Mouse (Mus musculus): ENCODE results near the gene Hsd11b1. TPM values are rescaled to one million over a fixed set of nuclear protein-coding genes. Genes with fewer than 3 reads are reported as not detected.
"Not testable (repeated sequence)": the region's sequence is repeated elsewhere in the genome, so short reads cannot be mapped to it uniquely, and the experiment has no call there.

The Hsd11b1 gene
- total RNA-seq (2021) = 10 to 100 TPM; 45.1 to 47.1 TPM

DNA sequence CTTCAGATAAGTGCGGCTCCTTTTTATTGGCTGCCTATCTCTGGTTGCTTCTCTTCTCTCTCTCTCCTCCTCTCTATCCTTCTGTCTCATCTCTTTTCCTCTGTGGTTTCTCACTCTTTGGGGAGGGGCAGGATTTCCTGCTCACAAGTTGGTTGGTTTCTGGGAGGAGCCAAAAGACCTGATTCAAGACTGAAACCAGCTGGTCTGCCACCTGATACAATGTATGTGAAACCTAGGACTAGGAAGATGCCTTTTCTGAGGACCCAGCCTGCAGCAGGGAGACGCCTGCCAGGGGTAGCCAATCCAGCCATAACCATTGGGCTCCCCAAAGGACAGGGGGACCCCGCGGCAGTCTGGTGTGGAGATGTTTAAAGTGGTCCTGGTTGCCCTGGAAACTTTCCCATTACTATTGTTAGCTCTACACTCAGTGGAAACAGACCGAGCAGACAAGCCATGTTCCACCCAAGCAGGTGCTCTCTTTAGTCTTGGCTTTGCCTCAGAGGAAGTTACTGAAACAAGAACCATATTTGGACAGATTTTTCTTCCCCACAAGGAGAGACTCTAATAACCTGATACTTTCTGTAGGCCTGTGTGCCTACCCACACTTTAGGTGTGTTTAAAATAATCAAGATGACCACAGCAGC lies at the start of gene Hsd11b1:
Hsd11b1 (minus strand) TSS at position 121 of the 644 bp plus-strand sequence.
- no peak for DNase-seq

GRCm38 (mm10) chr1:193311596-193311995 lies 47.7 kb upstream of the Hsd11b1 start:
- DNase-seq = no peak

GRCm38 (mm10) chr1:193310519-193311085 lies 46.7 kb upstream of the Hsd11b1 start:
- DNase-seq = no peak

- no peak for DNase-seq
Observed at GRCm38 (mm10) chr1:193309785-193310518, 46.1 kb upstream of the Hsd11b1 start.

- no peak for DNase-seq
Observed at GRCm38 (mm10) chr1:193306832-193307231, 43.0 kb upstream of the Hsd11b1 start.

DNA sequence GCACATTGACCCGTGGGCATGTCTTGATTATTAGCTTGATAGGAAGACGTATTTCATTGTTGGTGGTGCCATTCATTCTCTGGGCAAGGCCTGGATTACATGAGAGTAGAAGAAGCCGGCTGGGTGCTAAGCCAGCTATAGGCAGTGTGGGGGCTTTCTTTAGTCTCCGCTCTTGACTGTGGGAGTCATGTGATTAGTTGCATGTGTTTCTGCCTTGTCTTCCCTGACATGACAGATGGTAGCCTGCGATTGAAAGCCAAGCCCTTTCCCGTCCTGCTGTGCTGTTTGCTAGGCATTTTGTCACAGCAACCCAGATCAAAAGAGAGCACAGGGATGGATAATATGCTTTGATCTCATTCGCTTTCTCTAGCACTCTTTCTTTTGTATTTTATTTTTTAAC lies 41.5 kb upstream of the Hsd11b1 start:
- peak in 1 of 2 experiments; percentile 41 for DNase-seq

- DNase-seq = no peak
Observed at GRCm38 (mm10) chr1:193303096-193303495, 39.2 kb upstream of the Hsd11b1 start.

DNA sequence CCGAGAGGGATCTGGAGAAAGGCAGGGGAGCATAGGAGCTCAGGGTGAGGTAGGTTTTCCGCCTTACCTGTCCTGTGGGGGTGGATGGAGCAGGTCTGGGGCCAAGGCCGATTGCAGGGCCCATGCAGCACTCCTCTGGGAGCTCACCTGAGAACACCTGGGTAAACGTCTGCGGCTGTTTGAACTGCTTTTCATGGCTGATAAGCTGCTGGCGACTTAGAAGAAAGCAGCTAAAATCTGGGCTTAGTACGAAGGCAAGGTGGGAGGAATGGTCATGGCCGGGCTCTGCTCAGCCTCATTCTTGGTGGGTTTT lies 38.2 kb upstream of the Hsd11b1 start:
- no peak for DNase-seq

- no peak for DNase-seq
Observed at GRCm38 (mm10) chr1:193301216-193302092, 37.6 kb upstream of the Hsd11b1 start.

DNA sequence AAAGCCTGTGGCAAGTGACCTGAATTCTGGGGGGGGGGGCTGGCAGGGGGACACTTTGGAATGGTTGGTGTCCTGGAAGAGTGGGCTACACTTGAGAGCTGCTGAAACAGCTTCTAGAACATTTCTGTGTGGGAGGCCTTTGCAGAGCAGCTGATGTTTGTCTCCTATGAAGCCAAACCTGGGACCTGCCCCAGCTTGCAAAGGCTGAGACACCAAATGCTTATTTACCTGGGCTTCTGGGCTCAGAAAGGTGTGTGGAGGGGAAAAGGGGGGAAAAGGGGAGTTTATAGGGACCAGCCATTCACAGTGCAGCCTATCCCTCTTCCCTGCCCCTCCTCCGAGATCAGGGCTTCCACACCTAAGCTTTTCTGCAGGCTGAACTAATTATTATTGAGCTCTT lies 36.1 kb upstream of the Hsd11b1 start:
- DNase-seq = no peak

DNA sequence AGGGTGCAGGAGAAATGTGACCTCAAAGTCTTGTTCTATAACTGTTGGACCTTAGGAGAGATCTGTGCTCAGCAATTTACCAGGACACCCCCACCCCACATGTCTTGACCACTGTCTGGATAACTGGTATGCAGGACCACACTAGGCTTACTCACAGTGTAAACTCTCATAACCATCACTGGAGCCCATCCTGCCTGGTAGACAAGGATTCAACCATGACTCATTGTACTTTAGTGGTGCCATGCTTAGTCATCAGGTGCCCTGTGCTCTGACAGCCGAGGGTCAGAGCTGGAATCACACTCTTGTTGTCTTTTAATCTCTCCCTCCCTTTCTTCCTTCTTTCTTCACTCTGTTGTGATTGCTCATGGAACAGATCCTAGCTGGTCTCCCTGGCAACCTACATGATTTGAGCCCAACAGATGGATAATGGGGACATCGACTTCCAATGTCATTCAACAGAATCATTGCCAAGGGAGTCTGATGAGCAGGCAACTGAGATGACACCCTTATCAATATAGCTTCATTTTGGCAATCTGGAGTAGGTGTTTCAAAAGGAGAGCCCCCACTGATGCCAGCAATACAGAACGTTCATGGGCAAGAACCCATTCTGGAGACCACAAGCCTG lies 34.4 kb upstream of the Hsd11b1 start:
- DNase-seq = peak; percentile 25 to 26

- DNase-seq = no peak
Observed at GRCm38 (mm10) chr1:193295920-193296319, 32.0 kb upstream of the Hsd11b1 start.

DNA sequence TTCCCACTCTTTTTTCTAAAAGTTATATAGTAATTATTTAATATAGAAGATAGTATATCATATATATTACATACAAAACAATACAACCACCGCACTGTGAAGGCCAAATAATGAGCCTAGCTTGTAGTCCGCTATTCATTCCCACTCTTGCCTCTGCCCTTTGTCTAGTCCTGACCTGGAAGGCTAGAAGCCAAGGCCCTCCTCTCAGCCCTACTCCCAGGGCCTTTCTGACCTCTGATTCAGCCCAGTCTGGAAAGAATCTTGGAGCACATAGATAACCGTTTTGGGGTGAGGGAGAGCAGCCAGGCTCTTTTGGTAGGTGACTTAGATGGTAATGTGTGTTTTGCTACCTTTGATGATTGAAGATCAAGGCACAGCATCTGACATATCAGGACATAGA lies 30.1 kb upstream of the Hsd11b1 start:
- DNase-seq = no peak

DNA sequence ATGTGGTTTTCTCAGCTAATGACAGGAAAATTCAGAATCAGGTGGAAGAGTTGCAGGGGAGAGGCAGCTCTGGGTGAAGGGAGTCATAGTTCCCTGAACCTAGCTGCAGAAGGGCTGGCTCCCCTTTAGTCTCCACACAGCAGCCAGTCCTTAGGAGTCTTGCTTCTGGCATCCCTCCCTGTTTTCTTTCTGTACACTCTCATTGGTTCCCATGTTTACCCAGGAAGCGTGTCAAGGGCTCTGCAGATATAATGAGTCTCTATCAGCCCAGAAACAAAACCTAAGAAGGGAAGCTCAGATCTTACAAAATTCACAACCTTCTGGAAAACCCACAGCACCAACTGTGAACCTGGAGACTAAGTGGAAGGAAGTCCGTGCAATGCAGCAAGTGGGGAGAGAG lies 29.2 kb upstream of the Hsd11b1 start:
- DNase-seq = no peak

DNA sequence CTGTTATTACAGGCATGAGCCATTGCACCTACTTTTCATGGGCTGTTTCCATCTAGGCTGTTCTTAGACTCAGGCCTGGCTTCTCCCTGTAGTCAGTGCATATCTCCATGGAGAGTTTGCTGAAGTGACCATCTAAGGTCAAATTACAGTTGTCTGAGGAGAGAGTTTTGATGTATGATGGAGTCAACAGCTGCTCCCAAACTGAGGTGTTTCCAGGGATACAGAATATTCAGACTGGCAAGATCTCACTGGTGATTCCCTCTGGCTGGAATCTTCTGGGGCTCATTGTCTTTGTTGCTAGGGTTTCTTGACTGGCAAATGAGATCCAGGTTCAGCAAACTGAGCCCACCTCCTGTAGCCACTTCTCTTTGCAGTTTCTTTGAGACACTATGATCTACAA lies 26.8 kb upstream of the Hsd11b1 start:
- DNase-seq = no peak

DNA sequence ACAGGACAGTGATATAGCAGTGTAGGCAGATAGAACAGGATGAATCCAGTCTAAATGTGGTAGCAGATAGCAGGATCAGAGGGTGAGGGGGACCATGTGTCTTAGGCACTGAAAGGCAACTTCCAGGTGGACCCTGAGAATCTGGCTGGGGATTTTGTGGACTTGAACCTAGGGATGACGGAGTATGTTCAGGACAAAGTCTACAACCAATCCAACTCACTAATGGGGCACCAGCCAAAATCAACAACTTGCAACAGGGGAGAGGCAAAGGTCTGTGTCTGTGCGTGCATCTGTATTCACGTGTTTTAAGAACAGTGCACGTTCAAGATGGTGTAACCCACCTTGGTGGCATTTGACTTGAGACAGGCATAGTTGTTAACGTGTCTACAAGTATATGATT lies 26.0 kb upstream of the Hsd11b1 start:
- DNase-seq = no peak

DNA sequence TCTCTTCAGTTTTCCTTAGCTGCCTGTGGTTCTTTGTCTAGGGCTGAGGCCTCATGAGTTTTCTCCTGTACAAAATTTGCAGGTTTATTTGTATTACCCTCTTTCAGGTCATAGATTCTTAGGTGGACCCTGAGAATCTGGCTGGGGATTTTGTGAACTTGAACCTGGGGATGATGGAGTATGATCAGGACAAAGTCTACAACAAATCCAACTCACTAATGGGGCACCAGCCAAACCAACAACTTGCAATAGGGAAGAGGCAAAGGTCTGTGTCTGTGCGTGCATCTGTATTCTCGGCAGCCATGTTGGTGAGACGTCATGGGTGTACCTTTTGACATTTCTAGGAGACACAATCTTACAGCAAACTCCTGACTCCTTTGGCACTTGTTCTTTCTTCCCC lies 25.2 kb upstream of the Hsd11b1 start:
- no peak for DNase-seq

DNA sequence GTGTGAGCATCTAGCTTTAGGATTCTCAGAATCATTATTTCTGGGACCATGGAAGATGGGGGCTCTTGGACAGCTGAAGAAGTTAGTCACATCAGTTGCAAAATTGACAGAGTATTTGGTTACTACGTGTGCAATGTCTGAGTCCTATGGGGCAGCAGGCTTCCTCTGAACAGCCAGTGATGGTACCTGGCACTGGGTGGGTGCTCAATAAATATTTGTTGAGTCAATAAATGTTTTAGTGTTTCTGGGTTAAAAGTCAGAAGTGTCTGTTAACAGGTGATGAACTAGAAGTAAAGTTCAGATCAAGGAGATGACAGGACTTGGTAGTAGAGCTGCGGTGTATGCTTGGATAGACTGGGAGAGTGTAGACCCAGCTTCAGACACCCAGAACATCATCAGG lies 23.7 kb upstream of the Hsd11b1 start:
- no peak for DNase-seq

DNA sequence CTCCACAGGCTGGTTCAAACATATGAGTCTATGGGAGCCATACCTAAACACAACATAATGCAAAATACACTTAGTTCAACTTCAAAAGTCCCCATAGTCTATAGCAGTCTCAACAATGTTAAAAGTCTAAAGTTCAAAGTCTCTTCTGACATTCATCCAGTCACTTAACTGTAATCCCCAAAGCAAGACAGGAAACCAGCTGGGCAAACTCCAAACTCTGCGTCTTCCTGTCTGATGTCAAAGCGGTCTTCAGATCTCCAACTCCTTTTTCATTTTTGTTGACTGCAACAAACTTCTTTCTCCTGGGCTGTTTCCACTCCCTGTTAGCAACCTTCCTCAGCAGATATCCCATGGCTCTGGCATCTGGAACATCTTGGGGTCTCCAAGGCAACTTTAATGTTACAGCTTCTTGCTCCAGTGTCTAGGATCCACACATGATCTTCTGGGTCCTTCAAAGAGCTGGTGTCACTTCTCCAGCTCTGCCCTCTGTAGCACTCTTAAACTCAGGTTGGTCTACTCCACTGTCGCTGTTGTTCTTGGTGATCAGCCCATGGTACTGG lies 22.0 kb upstream of the Hsd11b1 start:
- DNase-seq = not testable (repeated sequence)

DNA sequence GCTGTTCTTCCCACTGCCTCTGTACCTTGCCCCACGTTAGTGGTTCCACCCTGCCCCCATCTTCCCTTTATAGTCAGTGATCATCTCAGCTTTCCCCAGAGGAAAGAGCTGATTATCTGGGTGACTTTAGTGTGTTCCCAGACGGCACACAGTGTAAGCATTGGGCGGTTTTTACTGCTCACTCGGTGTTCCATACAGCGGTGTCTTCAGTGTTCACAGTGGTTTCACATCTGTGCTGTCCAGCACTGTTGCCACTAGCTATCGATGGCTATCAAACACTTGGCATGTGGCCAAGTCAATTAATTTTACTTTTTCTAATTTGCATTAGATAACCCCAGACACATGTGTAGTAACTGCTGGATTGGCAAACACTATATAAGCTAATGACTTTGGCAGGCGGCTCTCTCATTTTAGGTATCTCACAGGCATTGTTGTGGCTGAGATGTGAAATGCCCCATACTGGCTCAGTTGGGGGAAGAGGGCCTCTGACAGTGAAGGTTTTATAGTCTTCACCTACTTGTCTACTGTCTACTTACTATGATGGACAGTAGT lies 20.4 kb upstream of the Hsd11b1 start:
- DNase-seq = no peak

DNA sequence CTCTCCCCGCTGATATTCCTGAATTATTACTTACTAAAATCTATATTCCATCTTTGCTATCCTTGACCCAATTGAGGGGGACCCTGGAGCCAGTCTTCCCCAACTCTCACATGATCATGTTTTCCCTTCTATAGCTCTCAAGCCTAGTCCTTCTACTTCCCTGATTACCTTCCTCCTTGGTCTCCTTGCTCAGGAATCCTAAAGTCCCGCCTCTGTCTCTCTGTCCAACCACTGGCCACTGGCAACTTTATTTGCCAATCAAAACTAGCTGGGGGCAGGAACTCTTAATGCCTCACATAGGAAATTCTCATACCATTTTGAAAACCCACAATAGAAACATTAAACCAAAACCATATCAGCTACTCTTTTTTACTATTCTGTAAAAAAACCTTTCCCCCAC lies 17.5 kb upstream of the Hsd11b1 start:
- DNase-seq = no peak

- no peak for DNase-seq
Observed at GRCm38 (mm10) chr1:193279492-193279891, 15.6 kb upstream of the Hsd11b1 start.
